Mouse (Mus musculus) embryonic facial prominence, embryonic 10.5 days (tissue): ENCODE results near the gene Dusp2. TPM values are rescaled to one million over a fixed set of nuclear protein-coding genes. Genes with fewer than 3 reads are reported as not detected.

Source experiments
- DNase-seq: peaks from one replicate; pipeline ENCODE4 v3.0.0-alpha.2; 2017; ENCODE audit warnings: low spot score
- H3K27ac ChIP-seq: fragments of 300-500 bp; sonication (generic); replicated peaks from 2 replicates; pipeline ENCODE4 v1.5.1; 2016; ENCODE audit warnings: mild to moderate bottlenecking
- H3K27me3 ChIP-seq: fragments of 300-500 bp; sonication (generic); replicated peaks from 2 replicates; pipeline ENCODE4 v1.6.1; 2016; ENCODE audit warnings: low read depth, mild to moderate bottlenecking; ENCODE audit not compliant: poor library complexity, severe bottlenecking
- H3K36me3 ChIP-seq: fragments of 300-500 bp; sonication (generic); replicated peaks from 2 replicates; pipeline ENCODE4 v1.6.1; 2016; ENCODE audit warnings: mild to moderate bottlenecking, moderate library complexity
- H3K4me1 ChIP-seq: fragments of 300-500 bp; sonication (generic); 2 replicates; pipeline ENCODE4 v1.6.1; 2016
- H3K4me3 ChIP-seq: fragments of 300-500 bp; sonication (generic); 2 replicates; pipeline ENCODE4 v1.5.1; 2016; ENCODE audit warnings: mild to moderate bottlenecking, moderate library complexity
- H3K9me3 ChIP-seq: fragments of 300-500 bp; sonication (generic); 2 replicates; pipeline ENCODE4 v1.6.1; 2016; ENCODE audit warnings: mild to moderate bottlenecking
- WGBS: fragments of 180-500 bp; shearing (Covaris S2); methylation state at CpG from one replicate; pipeline ENCODE4 v1.1.7; 2016; 5-methylcytosine and 5-hydroxymethylcytosine counted together
- polyA plus RNA-seq: library from polyadenylated mRNA; unstranded; fragments of >200 nt; fragmentation: Nextera tagmentation; extraction: Ambion mirVana; gene quantifications from 2 replicates; pipeline ENCODE4 v1.2.1, GENCODE M21; 2016

Dusp2 gene
- polyA plus RNA-seq, 1 experiment from 2014 or later: 3.3 TPM

DNA sequence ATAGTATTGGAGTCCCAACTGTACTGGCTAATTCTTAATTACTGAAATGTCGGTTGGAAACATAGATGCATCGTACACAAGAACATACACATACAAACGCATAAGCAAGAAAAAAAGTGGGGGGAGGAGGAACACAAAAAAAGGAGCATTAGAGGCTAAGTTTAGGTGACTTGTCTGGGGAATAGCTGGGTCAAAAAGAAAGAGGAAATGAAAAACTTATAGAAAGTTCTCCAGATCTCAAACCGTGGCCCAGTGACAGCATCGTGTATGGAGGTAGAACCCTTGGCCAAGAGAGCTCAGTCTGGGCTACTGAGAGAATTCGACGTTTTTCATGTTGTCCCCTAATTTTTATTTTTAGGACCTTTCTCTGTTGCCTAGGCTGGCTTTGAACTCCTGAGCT is 25.3 kb upstream of the Dusp2 start:
- no peaks in the 10 kb centered on the region for H3K27me3 ChIP-seq
- no peaks in the 10 kb centered on the region for H3K36me3 ChIP-seq
- DNase-seq: no peak
- 0 out of 2 replicates have a peak, but pooled peaks cover 3% of the 10 kb centered on the region for H3K9me3 ChIP-seq
- H3K4me3 ChIP-seq: no peak overlapping the region
- H3K4me1 ChIP-seq: 0 out of 2 replicates have a peak, but pooled peaks cover 5% of the 10 kb centered on the region
- 91% methylated on average over 7 of the region's 7 CpGs for WGBS
- no peak overlapping the region for H3K27ac ChIP-seq

DNA sequence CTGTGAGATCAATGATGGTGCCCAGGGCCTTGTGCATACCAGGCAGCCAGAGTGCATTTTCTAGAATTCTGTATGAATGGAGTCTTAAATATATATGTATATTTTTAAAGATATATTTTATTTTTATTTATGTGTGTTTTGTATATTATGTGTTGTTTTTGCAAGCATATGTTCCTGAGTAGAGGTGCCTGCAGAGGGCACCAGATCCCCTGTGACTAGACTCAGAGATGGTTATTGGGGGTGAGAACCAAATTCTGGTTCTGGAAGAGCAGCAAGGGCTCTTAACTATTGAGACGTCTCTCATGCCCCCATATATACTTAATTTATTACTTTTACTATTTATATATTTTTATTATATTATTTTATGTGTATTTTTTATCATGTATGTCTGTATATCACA is 24.8 kb upstream of the Dusp2 start:
- no peaks in the 10 kb centered on the region for H3K27me3 ChIP-seq
- no peak for DNase-seq
- H3K27ac ChIP-seq: no peak overlapping the region
- no peaks in the 10 kb centered on the region for H3K36me3 ChIP-seq
- H3K4me1 ChIP-seq: 0 out of 2 replicates have a peak, but pooled peaks cover 5% of the 10 kb centered on the region
- H3K4me3 ChIP-seq: no peak overlapping the region
- 81% methylated on average over 1 of the region's 1 CpGs for WGBS
- 0 out of 2 replicates have a peak, but pooled peaks cover 3% of the 10 kb centered on the region for H3K9me3 ChIP-seq

DNA sequence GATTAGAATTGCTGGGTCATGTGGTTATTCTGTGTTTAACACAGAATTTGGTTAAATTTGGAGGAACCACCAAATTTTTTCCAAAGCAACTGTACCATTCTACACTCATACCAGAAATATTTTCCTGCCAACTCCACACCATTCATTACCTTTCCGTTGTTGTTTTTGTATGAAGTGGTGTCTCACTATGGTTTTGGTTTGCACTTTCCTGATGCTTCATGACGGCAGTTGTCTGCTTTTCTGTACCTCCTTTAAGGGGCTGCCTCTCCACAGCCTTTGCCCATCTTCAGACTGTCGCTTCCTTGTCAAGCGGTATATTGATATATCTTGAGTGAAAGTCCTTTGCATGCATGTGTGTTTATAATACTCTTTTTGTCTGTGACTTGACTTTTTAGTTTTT is 23.2 kb upstream of the Dusp2 start:
- DNase-seq: no peak
- 0 out of 2 replicates have a peak, but pooled peaks cover 5% of the 10 kb centered on the region for H3K4me1 ChIP-seq
- no peak overlapping the region for H3K27ac ChIP-seq
- H3K27me3 ChIP-seq: no peaks in the 10 kb centered on the region
- 95% methylated on average over 4 of the region's 4 CpGs for WGBS
- no peak overlapping the region for H3K4me3 ChIP-seq
- no peaks in the 10 kb centered on the region for H3K36me3 ChIP-seq
- H3K9me3 ChIP-seq: 0 out of 2 replicates have a peak, but pooled peaks cover 3% of the 10 kb centered on the region

DNA sequence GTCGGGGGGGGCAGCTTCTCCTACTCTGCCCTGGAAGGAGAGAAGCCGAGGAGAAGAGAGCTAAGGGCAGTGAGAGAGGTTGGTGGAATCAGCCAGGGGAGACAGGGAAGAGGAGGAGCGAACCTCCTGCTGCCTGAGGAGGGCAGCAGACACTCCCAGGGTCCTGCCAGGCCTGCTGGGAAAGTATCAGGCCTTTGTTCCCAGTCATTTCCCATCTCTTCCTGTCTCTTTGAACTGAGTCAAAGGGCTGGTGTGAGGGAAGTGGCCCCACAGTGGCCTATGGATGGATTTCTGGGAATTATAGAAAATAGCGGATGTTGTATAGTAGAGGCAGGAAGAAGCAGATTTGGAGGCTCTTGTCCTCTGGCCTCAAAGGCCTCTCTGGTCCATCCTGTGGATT is 22.1 kb upstream of the Dusp2 start:
- Histone ChIP-seq H3K9me3 (0 out of 2 replicates have a peak, but pooled peaks cover 3% of the 10 kb centered on the region), H3K27me3 (no peaks in the 10 kb centered on the region), H3K36me3 (no peaks in the 10 kb centered on the region), H3K27ac (peak overlapping the region; percentile 35; the same call in 1 of the 2 replicates), H3K4me3 (no peak overlapping the region), H3K4me1 (0 out of 2 replicates have a peak, but pooled peaks cover 5% of the 10 kb centered on the region)
- no peak for DNase-seq
- WGBS: 55% methylated on average over 4 of the region's 4 CpGs

DNA sequence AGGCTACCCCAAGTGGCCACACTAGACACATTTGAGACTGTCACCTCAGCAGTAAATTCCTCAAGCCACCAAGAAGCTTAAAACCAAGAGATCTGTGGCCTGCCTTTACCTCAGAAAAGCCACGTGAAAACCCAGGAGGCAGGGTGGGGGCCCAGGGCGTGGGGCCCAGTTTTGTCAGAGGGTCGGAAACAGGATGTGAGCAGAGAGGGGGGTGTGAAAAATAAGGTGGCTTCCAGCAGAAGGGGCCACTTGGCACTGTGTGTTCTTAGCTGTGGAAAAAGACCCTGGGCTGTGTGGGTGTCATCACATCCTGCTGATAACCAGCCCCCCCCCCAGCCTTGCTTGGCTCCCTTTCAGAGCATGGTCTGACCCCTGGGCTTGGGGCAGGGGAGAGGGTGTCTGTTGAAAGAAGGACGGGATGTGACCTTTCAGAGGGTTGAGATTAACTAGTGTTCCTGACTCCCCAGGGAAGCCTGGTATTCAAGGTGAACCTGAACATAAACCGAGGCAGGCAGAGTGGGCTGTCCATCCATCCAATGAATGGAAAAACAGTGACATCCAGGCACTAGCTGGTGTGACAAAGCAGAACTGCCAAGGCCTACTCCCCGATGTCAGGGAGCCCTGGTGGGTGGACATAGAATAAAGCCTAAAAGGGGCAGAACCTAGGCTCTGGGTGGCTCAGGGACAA is 21.3 kb upstream of the Dusp2 start:
- 0 out of 2 replicates have a peak, but pooled peaks cover 5% of the 10 kb centered on the region for H3K4me1 ChIP-seq
- no peak for DNase-seq
- peak overlapping the region; percentile 35; the same call in 1 of the 2 replicates for H3K27ac ChIP-seq
- 0 out of 2 replicates have a peak, but pooled peaks cover 3% of the 10 kb centered on the region for H3K9me3 ChIP-seq
- H3K4me3 ChIP-seq: no peak overlapping the region
- WGBS: 73% methylated on average over 6 of the region's 6 CpGs
- H3K27me3 ChIP-seq: no peaks in the 10 kb centered on the region
- no peaks in the 10 kb centered on the region for H3K36me3 ChIP-seq

DNA sequence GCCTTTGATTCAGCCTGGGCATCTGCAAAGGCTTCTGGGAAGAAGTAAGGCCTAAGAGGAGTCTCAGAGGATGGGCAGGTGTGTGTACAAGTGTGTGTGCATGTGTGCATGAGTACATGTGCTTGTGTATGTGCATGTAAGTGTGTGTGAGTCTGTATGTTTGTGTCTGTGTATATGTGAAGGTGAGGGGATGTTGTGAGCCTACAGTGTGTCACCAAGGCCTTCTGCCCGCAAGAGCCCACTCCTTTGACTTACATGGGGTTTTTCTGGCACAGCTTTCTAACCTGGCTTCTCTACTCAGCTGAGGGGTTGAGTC is 20.8 kb upstream of the Dusp2 start:
- H3K9me3 ChIP-seq: 0 out of 2 replicates have a peak, but pooled peaks cover 3% of the 10 kb centered on the region
- no peak for DNase-seq
- 92% methylated on average over 1 of the region's 1 CpGs for WGBS
- no peaks in the 10 kb centered on the region for H3K36me3 ChIP-seq
- 0 out of 2 replicates have a peak, but pooled peaks cover 5% of the 10 kb centered on the region for H3K4me1 ChIP-seq
- no peaks in the 10 kb centered on the region for H3K27me3 ChIP-seq
- H3K27ac ChIP-seq: no peak overlapping the region
- H3K4me3 ChIP-seq: no peak overlapping the region

DNA sequence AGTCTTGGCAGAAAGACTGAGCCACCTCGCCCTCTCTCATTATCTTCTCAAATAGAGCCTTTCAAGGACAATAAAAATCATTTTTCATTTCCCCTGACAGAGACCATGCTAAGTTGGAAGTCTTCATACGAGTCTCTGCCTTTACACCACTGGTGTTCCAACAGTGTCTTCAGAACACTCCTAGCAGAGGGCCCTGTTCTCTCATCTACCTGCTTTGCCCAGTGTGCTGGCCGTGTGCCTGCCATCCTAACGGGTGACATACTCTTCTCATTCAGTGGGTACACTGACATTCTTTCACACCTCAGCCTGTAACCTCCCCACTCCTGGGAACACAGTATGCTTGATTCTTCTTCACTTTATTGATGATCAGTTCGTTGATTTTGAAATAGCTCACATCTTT is 19.5 kb upstream of the Dusp2 start:
- Histone ChIP-seq H3K27ac (no peak overlapping the region), H3K4me3 (no peak overlapping the region), H3K36me3 (no peaks in the 10 kb centered on the region), H3K27me3 (no peaks in the 10 kb centered on the region), H3K9me3 (0 out of 2 replicates have a peak, but pooled peaks cover 3% of the 10 kb centered on the region), H3K4me1 (0 out of 2 replicates have a peak, but pooled peaks cover 5% of the 10 kb centered on the region)
- 82% methylated on average over 5 of the region's 5 CpGs for WGBS
- DNase-seq: no peak

DNA sequence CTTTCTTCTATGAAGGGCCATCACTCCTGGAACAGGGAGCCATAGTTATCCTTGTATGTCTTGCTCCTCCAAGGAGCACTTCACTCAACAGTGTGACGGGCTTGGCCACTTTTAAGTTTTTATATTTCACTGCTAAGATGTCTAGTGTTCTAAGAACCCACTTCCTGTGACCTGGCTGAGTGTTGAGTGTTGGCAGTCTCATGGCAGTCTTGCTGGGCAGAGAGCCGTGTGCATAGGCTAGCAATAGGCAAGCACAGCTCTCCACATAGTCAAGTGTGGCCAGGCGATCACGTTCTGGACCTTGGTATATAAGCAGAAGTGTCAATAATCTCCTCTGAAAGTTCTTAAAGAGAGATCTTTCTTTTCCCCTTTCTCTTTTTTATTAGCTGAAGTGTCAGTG is 17.8 kb upstream of the Dusp2 start:
- H3K27me3 ChIP-seq: no peaks in the 10 kb centered on the region
- H3K36me3 ChIP-seq: no peaks in the 10 kb centered on the region
- H3K4me3 ChIP-seq: no peak overlapping the region
- peaks cover 7% of the 10 kb centered on the region for H3K4me1 ChIP-seq
- no peaks in the 10 kb centered on the region for H3K9me3 ChIP-seq
- WGBS: 89% methylated on average over 4 of the region's 4 CpGs
- H3K27ac ChIP-seq: no peak overlapping the region
- no peak for DNase-seq

- H3K4me3 ChIP-seq: no peak overlapping the region
- no peak for DNase-seq
- H3K27ac ChIP-seq: no peak overlapping the region
- H3K9me3 ChIP-seq: no peaks in the 10 kb centered on the region
- H3K4me1 ChIP-seq: peaks cover 10% of the 10 kb centered on the region
- no peaks in the 10 kb centered on the region for H3K36me3 ChIP-seq
- no peaks in the 10 kb centered on the region for H3K27me3 ChIP-seq
- 74% methylated on average over 4 of the region's 4 CpGs for WGBS
Observed at GRCm38 (mm10) chr2:127319071-127319470, 16.9 kb upstream of the Dusp2 start.

- Histone ChIP-seq H3K9me3 (no peaks in the 10 kb centered on the region), H3K4me3 (no peak overlapping the region), H3K4me1 (peaks cover 9% of the 10 kb centered on the region), H3K36me3 (no peaks in the 10 kb centered on the region), H3K27ac (no peak overlapping the region), H3K27me3 (no peaks in the 10 kb centered on the region)
- no peak for DNase-seq
- 75% methylated on average over 6 of the region's 6 CpGs for WGBS
Observed at GRCm38 (mm10) chr2:127322671-127323285, 13.2 kb upstream of the Dusp2 start.

DNA sequence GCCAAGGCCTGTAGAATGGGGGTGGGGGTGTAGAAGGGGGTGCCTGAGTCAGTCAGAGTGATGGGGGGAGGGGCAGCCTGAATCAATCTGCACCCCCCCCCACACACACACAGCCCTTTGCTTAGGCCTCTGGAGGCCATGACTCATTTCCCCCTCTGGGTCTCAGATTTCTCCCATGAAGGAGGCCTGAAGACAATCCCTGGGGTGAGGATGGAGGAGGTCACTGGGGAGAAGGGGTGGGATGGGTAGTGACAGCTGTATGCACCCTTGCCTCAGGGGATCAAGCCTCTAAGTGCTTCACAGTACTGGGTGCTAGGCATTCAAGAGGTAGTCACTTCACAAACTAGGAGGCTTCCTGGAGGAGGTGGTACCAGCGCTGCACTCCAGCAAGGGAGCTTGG is 12.3 kb upstream of the Dusp2 start:
- Histone ChIP-seq H3K27ac (no peak overlapping the region), H3K27me3 (no peaks in the 10 kb centered on the region), H3K36me3 (no peaks in the 10 kb centered on the region), H3K4me3 (no peak overlapping the region), H3K9me3 (no peaks in the 10 kb centered on the region), H3K4me1 (peaks cover 15% of the 10 kb centered on the region)
- DNase-seq: no peak
- WGBS: 75% methylated on average over 1 of the region's 1 CpGs

DNA sequence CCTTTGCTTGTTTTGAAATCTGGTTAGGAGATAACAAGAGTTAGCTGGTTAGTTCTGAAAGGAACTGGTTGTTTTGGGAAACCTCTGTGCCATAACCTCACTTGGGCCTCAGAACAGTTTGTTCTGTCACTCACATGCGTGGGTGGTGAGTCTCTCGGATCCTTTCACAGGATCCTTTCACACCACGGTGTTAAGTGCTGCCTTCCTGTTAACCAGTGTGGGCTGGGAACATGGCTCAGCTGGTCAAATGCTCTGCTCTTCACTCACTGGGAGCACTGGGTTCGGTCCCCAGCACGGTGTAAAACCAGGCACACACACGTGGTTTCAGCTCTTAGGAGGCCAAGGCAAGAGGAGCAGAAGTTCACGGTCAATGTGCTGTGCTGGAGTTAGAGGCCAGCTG is 11.5 kb upstream of the Dusp2 start:
- no peaks in the 10 kb centered on the region for H3K36me3 ChIP-seq
- no peak for DNase-seq
- H3K27ac ChIP-seq: no peak overlapping the region
- no peak overlapping the region for H3K4me3 ChIP-seq
- H3K27me3 ChIP-seq: no peaks in the 10 kb centered on the region
- peaks cover 17% of the 10 kb centered on the region for H3K4me1 ChIP-seq
- no peaks in the 10 kb centered on the region for H3K9me3 ChIP-seq
- 80% methylated on average over 7 of the region's 7 CpGs for WGBS
